Mouse (Mus musculus): ENCODE measurements around the gene Mlec. TPM values are rescaled to one million over a fixed set of nuclear protein-coding genes. Genes with fewer than 3 reads are reported as not detected.
A peak's percentile ranks its signal among the peaks of the same experiment; 100 is the strongest.

Mlec gene
- polyA plus RNA-seq, 1 experiment from 2014 or later, result 71.6 TPM

DNA sequence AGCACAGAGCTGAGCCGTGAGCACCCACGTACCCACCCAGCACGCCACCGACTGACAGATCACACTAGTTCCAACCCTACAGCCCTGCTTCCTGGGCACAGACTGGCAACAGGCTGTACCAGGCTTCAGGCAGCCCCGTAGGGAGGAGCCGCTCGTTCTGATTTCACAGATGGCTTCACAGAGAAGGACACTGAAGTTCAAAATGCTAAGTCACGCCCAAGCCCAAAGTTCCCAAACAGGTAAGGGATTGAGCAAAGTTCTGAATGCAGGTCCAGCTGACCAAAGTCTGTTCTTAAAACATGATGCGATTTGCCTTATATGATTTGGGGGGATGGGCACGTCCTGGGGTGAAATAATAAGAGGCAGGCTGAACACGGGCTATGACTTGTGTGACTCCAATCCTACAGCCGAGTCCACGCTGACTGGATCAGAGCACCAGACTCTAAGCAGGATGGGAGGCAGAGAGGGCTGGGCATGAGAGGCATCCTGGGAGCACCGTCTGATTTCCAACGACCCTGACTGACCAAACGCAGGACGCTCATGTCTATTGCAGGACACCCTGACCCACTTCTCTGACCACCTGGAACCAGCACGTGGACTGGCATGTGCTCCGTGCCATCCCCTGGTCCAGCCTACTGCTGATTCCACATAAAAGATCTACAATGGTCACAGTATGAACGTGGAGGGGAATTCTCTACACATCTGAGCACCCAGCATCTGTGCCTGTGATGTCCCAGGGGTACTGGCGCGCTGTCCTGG lies 30.4 kb downstream of the Mlec start:
- Histone ChIP-seq H3K36me3 (ENCODE audit: control insufficient read depth, insufficient read depth, low read length) (peaks cover 62% of the 10 kb centered on the region), H3K4me3 (ENCODE audit: low read depth, low read length) (no peak overlapping the region), H3K4me2 (ENCODE audit: low read length) (no peak overlapping the region), H3K27me3 (replicated peaks; ENCODE audit: control insufficient read depth, insufficient read depth, low read length) (no peaks in the 10 kb centered on the region), H3K27ac (ENCODE audit: low read depth) (no peak overlapping the region), H3K9me3 (ENCODE audit: control insufficient read depth, low read length) (no peaks in the 10 kb centered on the region), H3K9ac (ENCODE audit: low read length) (no peak overlapping the region), H3K4me1 (replicated peaks; ENCODE audit: control insufficient read depth, insufficient read depth, low read length) (peaks cover 3% of the 10 kb centered on the region; the same call in 1 of the 2 replicates)
- no peak for DNase-seq (ENCODE audit: low spot score)
- 93% methylated on average over 22 of the region's 22 CpGs for WGBS
- no peak for ATAC-seq (replicated peaks; ENCODE audit: low FRiP score, low TSS enrichment, low read depth)

DNA sequence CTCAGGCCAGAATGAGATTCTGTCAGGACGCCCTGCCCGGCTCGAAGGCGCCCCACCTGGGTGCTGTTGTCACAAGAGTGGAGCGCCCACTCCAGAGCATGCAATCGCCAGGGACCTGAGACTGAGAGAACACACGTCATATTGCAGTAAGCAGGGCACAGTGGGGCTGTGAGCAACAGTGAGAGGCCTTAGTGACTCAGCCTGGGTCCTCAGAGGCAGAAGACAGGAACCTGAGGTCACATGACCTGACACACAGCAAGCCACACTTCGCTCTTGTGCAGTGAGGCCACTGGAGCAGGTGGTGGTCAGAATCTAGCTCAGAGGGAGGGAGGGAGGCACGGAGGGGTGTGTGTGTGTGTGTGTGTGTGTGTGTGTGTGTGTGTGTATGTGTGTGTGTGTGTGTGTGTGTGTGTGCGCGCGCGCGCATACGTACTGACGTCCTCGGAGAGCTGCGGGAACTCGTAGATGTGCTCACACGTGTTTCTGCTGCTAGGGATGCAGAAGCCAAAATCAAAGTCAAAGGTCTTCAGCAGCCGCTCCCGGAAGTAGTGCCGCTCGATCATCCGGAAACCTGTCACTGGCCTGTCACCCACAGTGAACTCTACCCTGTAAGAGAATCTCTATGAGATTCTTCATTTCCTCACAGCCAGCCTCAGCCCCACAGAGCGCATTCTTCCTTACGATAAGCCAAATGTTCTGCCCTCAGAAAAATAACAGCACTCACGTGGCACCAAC lies 31.2 kb downstream of the Mlec start:
- peaks cover 59% of the 10 kb centered on the region for H3K36me3 ChIP-seq (ENCODE audit: control insufficient read depth, insufficient read depth, low read length)
- peaks cover 3% of the 10 kb centered on the region; the same call in 1 of the 2 replicates for H3K4me1 ChIP-seq (replicated peaks; ENCODE audit: control insufficient read depth, insufficient read depth, low read length)
- H3K4me3 ChIP-seq (ENCODE audit: low read depth, low read length), result no peak overlapping the region
- 92% methylated on average over 28 of the region's 28 CpGs for WGBS
- DNase-seq (ENCODE audit: low spot score) (no peak), ATAC-seq (replicated peaks; ENCODE audit: low FRiP score, low TSS enrichment, low read depth) (no peak)
- H3K27me3 ChIP-seq (replicated peaks; ENCODE audit: control insufficient read depth, insufficient read depth, low read length), result no peaks in the 10 kb centered on the region
- H3K27ac ChIP-seq (ENCODE audit: low read depth), result no peak overlapping the region
- H3K4me2 ChIP-seq (ENCODE audit: low read length), result no peak overlapping the region
- no peaks in the 10 kb centered on the region for H3K9me3 ChIP-seq (ENCODE audit: control insufficient read depth, low read length)
- H3K9ac ChIP-seq (ENCODE audit: low read length), result no peak overlapping the region

DNA sequence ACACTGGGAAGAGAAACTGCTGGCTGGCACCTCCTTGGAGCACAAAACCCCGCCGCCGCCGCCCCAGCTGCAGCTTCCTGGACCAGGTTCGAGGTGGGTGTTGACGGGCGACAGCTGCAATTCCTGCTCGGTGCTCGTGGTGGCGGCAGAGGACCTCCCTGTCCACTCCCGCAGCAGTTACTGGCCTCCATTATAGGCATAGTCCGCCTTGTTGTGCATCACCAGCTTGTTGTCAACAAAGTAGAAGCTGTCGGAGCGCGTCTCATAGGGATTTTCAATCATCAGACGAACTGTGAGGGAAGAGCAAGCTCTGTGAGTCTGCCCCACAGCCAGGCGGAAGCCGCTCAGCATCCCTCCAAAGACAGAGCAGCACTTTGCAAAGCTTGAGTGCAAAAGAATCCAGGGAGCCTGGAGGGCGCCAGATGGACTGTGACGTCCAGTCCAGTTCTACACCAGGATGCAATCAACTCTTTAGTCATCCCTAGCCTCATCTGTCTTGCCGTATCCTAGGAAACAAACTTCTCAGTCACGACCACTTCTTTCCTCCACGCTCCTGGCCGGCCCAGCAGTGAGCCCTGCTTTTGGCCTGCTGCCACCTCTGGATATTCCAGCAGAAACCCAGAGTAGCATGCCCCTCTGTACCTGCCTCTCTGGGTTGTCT lies 32.6 kb downstream of the Mlec start:
- WGBS, result 25% methylated on average over 24 of the region's 24 CpGs
- Histone ChIP-seq H3K36me3 (ENCODE audit: control insufficient read depth, insufficient read depth, low read length) (peaks cover 53% of the 10 kb centered on the region), H3K9me3 (ENCODE audit: control insufficient read depth, low read length) (no peaks in the 10 kb centered on the region), H3K27ac (ENCODE audit: low read depth) (no peak overlapping the region), H3K4me1 (replicated peaks; ENCODE audit: control insufficient read depth, insufficient read depth, low read length) (peaks cover 3% of the 10 kb centered on the region; the same call in 1 of the 2 replicates), H3K4me2 (ENCODE audit: low read length) (no peak overlapping the region), H3K4me3 (ENCODE audit: low read depth, low read length) (no peak overlapping the region), H3K27me3 (replicated peaks; ENCODE audit: control insufficient read depth, insufficient read depth, low read length) (no peaks in the 10 kb centered on the region), H3K9ac (ENCODE audit: low read length) (no peak overlapping the region)
- DNase-seq (ENCODE audit: low spot score) (peak; percentile 89), ATAC-seq (replicated peaks; ENCODE audit: low FRiP score, low TSS enrichment, low read depth) (peak; percentile 65)

DNA sequence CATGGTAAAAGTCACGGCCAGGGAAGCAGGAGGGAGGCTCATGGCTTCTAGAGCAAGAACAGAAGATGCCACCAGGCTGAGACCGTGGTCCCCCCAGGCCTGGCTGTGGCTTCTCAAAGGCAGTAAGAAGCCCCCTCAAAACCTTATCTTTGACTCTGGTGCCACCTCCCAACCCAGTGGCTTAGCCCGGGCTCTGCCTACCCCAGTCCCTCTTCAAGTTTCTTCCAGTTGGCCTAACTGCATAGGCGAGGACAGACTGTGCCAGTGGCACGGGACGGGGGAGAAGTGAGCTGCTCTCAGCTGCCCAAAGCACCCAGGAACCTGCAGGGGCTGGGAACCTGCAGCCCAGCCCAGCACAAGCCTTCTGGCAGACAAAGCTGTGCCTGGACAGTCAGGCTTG lies 33.3 kb downstream of the Mlec start:
- Histone ChIP-seq H3K27me3 (replicated peaks; ENCODE audit: control insufficient read depth, insufficient read depth, low read length) (no peaks in the 10 kb centered on the region), H3K9ac (ENCODE audit: low read length) (no peak overlapping the region), H3K9me3 (ENCODE audit: control insufficient read depth, low read length) (no peaks in the 10 kb centered on the region), H3K4me1 (replicated peaks; ENCODE audit: control insufficient read depth, insufficient read depth, low read length) (peaks cover 3% of the 10 kb centered on the region; the same call in 1 of the 2 replicates), H3K36me3 (ENCODE audit: control insufficient read depth, insufficient read depth, low read length) (peaks cover 46% of the 10 kb centered on the region), H3K27ac (ENCODE audit: low read depth) (no peak overlapping the region), H3K4me3 (ENCODE audit: low read depth, low read length) (no peak overlapping the region), H3K4me2 (ENCODE audit: low read length) (no peak overlapping the region)
- no peak for ATAC-seq (replicated peaks; ENCODE audit: low FRiP score, low TSS enrichment, low read depth)
- no peak for DNase-seq (ENCODE audit: low spot score)
- 95% methylated on average over 6 of the region's 6 CpGs for WGBS

DNA sequence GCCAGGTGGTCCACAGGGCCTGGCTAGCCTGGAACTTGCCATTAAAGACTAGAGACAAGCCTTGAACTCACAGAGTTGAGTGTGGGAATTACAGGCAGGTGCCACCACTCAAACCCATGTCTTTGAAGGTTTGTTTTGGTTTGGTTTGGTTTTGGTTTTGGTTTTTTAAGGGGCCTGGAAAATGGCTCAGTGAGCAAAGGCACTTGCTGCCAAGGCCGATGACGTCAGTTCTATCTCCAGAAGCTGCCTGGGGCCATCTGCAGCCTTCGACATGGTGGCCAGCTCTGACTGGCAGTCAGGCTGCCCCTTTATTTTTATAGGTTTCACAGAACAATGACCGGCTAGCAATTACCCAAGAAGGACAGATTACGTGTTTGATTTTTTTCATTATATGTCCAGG lies 37.0 kb downstream of the Mlec start:
- Histone ChIP-seq H3K4me3 (ENCODE audit: low read depth, low read length) (no peak overlapping the region), H3K27ac (ENCODE audit: low read depth) (no peak overlapping the region), H3K36me3 (ENCODE audit: control insufficient read depth, insufficient read depth, low read length) (peaks cover 32% of the 10 kb centered on the region), H3K9me3 (ENCODE audit: control insufficient read depth, low read length) (no peaks in the 10 kb centered on the region), H3K9ac (ENCODE audit: low read length) (no peak overlapping the region), H3K27me3 (replicated peaks; ENCODE audit: control insufficient read depth, insufficient read depth, low read length) (no peaks in the 10 kb centered on the region), H3K4me2 (ENCODE audit: low read length) (no peak overlapping the region), H3K4me1 (replicated peaks; ENCODE audit: control insufficient read depth, insufficient read depth, low read length) (peaks cover 3% of the 10 kb centered on the region; the same call in 1 of the 2 replicates)
- ATAC-seq (replicated peaks; ENCODE audit: low FRiP score, low TSS enrichment, low read depth) (no peak), DNase-seq (ENCODE audit: low spot score) (no peak)
- WGBS, result 81% methylated on average over 5 of the region's 5 CpGs

DNA sequence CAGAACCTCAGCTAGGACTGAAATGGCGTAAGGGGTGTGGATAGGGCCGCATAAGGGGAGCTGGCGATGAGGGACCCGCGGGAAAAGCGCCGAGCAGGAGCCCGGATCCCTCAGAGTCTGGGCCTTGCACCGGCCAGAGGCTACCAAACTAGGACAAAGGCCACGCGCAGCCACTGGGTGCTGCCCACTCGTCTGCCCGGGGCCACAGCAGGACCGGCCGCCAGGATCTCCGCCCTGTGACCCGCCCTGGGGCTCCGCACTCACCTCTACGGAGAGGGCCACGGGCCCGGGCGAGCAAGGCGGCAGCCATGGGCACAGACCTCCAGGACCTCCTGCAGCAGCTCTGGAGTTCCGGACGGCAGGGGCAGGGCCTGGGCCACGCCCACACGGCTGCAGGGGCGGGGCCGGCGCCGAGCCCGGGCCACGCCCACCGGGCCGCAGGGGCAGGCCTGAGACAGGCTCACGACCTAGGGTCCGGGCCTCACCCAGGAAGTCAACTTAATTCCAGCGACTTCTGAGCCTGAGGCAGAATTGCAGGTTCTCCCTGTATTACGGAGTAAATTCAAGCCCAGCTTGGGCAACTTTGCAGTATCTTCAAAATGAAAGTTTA lies 38.9 kb downstream of the Mlec start, which contains the start of gene Acads:
Gene Acads, minus strand, starts transcription at position 386 of the 610 bp plus-strand sequence.
- Histone ChIP-seq H3K9ac (ENCODE audit: low read length) (peak within 1 kb of the TSS; percentile 75), H3K4me3 (ENCODE audit: low read depth, low read length) (peak within 1 kb of the TSS; percentile 80), H3K4me1 (replicated peaks; ENCODE audit: control insufficient read depth, insufficient read depth, low read length) (no peaks in the 10 kb centered on the region), H3K27ac (ENCODE audit: low read depth) (peak within 1 kb of the TSS; percentile 59; the same call in 1 of the 2 replicates), H3K9me3 (ENCODE audit: control insufficient read depth, low read length) (no peaks in the 10 kb centered on the region), H3K36me3 (ENCODE audit: control insufficient read depth, insufficient read depth, low read length) (peaks cover 33% of the 10 kb centered on the region), H3K4me2 (ENCODE audit: low read length) (peak within 1 kb of the TSS; percentile 52), H3K27me3 (replicated peaks; ENCODE audit: control insufficient read depth, insufficient read depth, low read length) (no peaks in the 10 kb centered on the region)
- peak; percentile 87 for ATAC-seq (replicated peaks; ENCODE audit: low FRiP score, low TSS enrichment, low read depth)
- DNase-seq (ENCODE audit: low spot score), result peak; percentile 89
- WGBS, result under 1% methylated on average over 39 of the region's 39 CpGs

DNA sequence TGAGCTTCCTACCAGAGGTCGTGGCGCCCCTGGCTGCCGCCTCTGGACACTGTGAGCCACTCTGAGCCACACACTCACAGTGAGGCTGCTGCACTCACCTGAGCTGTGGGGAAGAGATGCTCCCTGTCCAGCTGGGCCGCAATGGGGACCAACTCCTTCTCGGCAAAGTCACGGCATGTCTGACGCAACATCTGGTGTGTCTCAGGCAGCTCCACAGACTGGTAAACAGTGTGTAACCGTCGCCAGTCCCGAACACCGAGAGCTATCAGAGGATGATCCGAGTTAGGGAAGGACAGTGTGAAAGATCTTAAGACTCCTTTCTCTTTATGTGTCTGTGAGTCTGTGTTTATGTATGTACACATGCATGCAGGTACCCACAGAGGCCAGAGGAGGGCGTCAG lies 40.5 kb downstream of the Mlec start:
- ATAC-seq (replicated peaks; ENCODE audit: low FRiP score, low TSS enrichment, low read depth) (no peak), DNase-seq (ENCODE audit: low spot score) (no peak)
- Histone ChIP-seq H3K27ac (ENCODE audit: low read depth) (no peak overlapping the region), H3K27me3 (replicated peaks; ENCODE audit: control insufficient read depth, insufficient read depth, low read length) (no peaks in the 10 kb centered on the region), H3K4me2 (ENCODE audit: low read length) (no peak overlapping the region), H3K4me1 (replicated peaks; ENCODE audit: control insufficient read depth, insufficient read depth, low read length) (no peaks in the 10 kb centered on the region), H3K36me3 (ENCODE audit: control insufficient read depth, insufficient read depth, low read length) (peaks cover 35% of the 10 kb centered on the region), H3K4me3 (ENCODE audit: low read depth, low read length) (no peak overlapping the region), H3K9ac (ENCODE audit: low read length) (no peak overlapping the region), H3K9me3 (ENCODE audit: control insufficient read depth, low read length) (no peaks in the 10 kb centered on the region)
- 84% methylated on average over 13 of the region's 13 CpGs for WGBS

DNA sequence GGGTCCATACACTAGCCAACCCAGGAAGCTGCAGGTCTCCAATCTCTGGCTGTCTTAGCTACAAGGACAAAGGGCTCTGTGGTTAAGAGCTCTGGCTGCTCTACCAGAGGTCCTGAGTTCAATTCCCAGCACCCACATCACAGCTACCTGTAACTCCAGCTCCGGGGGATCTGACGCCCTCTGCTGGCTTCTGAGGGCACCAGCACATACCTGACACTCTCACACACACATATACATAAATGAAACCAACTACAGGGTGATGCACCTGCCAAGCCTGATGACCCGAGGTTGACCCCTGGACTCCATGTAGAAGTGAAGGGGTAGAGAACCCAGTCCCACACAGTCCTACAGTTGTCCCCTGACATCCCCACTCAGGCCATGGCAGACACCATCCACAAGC lies 41.6 kb downstream of the Mlec start:
- DNase-seq (ENCODE audit: low spot score) (no peak), ATAC-seq (replicated peaks; ENCODE audit: low FRiP score, low TSS enrichment, low read depth) (no peak)
- H3K27ac ChIP-seq (ENCODE audit: low read depth), result no peak overlapping the region
- no peak overlapping the region for H3K4me3 ChIP-seq (ENCODE audit: low read depth, low read length)
- H3K4me1 ChIP-seq (replicated peaks; ENCODE audit: control insufficient read depth, insufficient read depth, low read length), result no peaks in the 10 kb centered on the region
- peaks cover 45% of the 10 kb centered on the region for H3K36me3 ChIP-seq (ENCODE audit: control insufficient read depth, insufficient read depth, low read length)
- H3K4me2 ChIP-seq (ENCODE audit: low read length), result no peak overlapping the region
- H3K9ac ChIP-seq (ENCODE audit: low read length), result no peak overlapping the region
- 91% methylated on average over 3 of the region's 3 CpGs for WGBS
- H3K9me3 ChIP-seq (ENCODE audit: control insufficient read depth, low read length), result no peaks in the 10 kb centered on the region
- no peaks in the 10 kb centered on the region for H3K27me3 ChIP-seq (replicated peaks; ENCODE audit: control insufficient read depth, insufficient read depth, low read length)

Data from intestine, embryonic 14.5 days (tissue).